Mouse (Mus musculus) limb, embryonic 10.5 days (tissue): ENCODE measurements around the gene Cyb5r2. TPM values are rescaled to one million over a fixed set of nuclear protein-coding genes. Genes with fewer than 3 reads are reported as not detected.
A peak's percentile ranks its signal among the peaks of the same experiment; 100 is the strongest.

Experiments
- DNase-seq: peaks from one replicate; pipeline ENCODE4 v3.0.0-alpha.2; 2017; ENCODE audit warnings: low spot score
- H3K27ac ChIP-seq: fragments of 300-500 bp; sonication (generic); 2 replicates; pipeline ENCODE4 v1.5.1; 2016; ENCODE audit warnings: mild to moderate bottlenecking
- H3K27me3 ChIP-seq: fragments of 300-500 bp; sonication (generic); 2 replicates; pipeline ENCODE4 v1.6.1; 2016; ENCODE audit warnings: low read depth, mild to moderate bottlenecking; ENCODE audit not compliant: poor library complexity, severe bottlenecking
- H3K36me3 ChIP-seq: fragments of 300-500 bp; sonication (generic); 2 replicates; pipeline ENCODE4 v1.6.1; 2016; ENCODE audit warnings: mild to moderate bottlenecking, moderate library complexity
- H3K4me1 ChIP-seq: fragments of 300-500 bp; sonication (generic); 2 replicates; pipeline ENCODE4 v1.6.1; 2016
- H3K4me3 ChIP-seq: fragments of 300-500 bp; sonication (generic); 2 replicates; pipeline ENCODE4 v1.5.1; 2016; ENCODE audit warnings: mild to moderate bottlenecking, moderate library complexity
- H3K9me3 ChIP-seq: fragments of 300-500 bp; sonication (generic); replicated peaks from 2 replicates; pipeline ENCODE4 v1.6.1; 2016; ENCODE audit warnings: mild to moderate bottlenecking
- WGBS: fragments of 180-500 bp; shearing (Covaris S2); methylation state at CpG from one replicate; pipeline ENCODE4 v1.1.7; 2016; 5-methylcytosine and 5-hydroxymethylcytosine counted together
- polyA plus RNA-seq: library from polyadenylated mRNA; unstranded; fragments of >200 nt; fragmentation: Nextera tagmentation; extraction: Ambion mirVana; gene quantifications from 2 replicates; pipeline ENCODE4 v1.2.1, GENCODE M21; 2016

Gene Cyb5r2
- polyA plus RNA-seq, 1 experiment from 2014 or later = 0.30 TPM

GRCm38 (mm10) chr7:107747954-107748353 lies 9.9 kb downstream of the Cyb5r2 start:
- Histone ChIP-seq H3K27me3 (no peaks in the 10 kb centered on the region), H3K27ac (no peak overlapping the region), H3K4me3 (no peak overlapping the region), H3K9me3 (no peaks in the 10 kb centered on the region), H3K4me1 (no peaks in the 10 kb centered on the region), H3K36me3 (peaks cover 45% of the 10 kb centered on the region)
- peak; percentile 83 for DNase-seq
- WGBS = 20% methylated on average over 2 of the region's 2 CpGs

DNA sequence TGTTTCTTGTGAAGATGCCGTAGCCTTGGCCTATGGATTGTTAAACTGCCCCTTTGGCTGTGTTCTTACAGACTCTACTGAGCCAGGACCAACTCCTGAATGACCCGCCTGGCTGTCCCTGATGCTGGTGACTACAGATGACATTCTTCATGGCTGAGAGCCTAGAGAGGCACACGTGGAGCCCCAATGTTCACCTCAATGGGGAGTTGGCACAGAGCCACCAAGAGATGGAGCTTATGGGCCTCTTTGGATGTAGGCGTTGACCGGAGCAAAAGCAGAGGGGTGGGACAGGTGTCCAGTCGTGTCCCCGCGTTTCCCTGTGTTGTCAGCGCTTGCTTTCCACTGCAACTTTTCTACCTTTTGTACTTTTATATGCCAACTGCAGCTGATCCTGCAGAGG lies 10.4 kb downstream of the Cyb5r2 start:
- no peak for DNase-seq
- Histone ChIP-seq H3K4me1 (no peaks in the 10 kb centered on the region), H3K36me3 (peaks cover 48% of the 10 kb centered on the region), H3K27ac (no peak overlapping the region), H3K9me3 (no peaks in the 10 kb centered on the region), H3K4me3 (no peak overlapping the region), H3K27me3 (no peaks in the 10 kb centered on the region)
- 92% methylated on average over 9 of the region's 9 CpGs for WGBS

- DNase-seq = no peak
- 92% methylated on average over 8 of the region's 8 CpGs for WGBS
- Histone ChIP-seq H3K4me1 (no peaks in the 10 kb centered on the region), H3K36me3 (peaks cover 53% of the 10 kb centered on the region), H3K4me3 (no peak overlapping the region), H3K27ac (no peak overlapping the region), H3K9me3 (no peaks in the 10 kb centered on the region), H3K27me3 (no peaks in the 10 kb centered on the region)
Observed at GRCm38 (mm10) chr7:107746036-107746435, 11.8 kb downstream of the Cyb5r2 start.

- no peaks in the 10 kb centered on the region for H3K9me3 ChIP-seq
- no peak overlapping the region for H3K27ac ChIP-seq
Observed at GRCm38 (mm10) chr7:107745111-107745510, 12.7 kb downstream of the Cyb5r2 start.

DNA sequence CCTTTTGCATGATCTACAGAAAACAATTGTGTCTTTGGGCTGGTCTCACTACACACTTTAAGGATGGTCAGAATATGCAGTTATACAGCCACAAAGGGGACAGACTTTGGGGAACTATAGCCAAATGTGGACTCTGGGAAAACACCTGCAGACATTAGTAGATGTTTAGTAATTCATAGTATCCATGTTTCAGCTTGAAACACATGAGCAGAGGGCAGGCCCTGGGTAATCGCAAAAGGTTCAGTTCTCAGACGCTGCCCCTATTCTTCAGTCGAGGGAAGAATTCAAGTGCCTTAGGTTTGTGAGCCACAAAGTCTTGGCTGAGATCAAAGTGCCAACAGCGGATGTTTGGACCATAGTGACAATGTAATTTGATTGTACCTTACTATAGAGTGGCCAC lies 13.4 kb downstream of the Cyb5r2 start:
- peak; percentile 6 for DNase-seq
- Histone ChIP-seq H3K4me1 (no peaks in the 10 kb centered on the region), H3K27me3 (no peaks in the 10 kb centered on the region), H3K36me3 (peaks cover 69% of the 10 kb centered on the region), H3K27ac (no peak overlapping the region), H3K4me3 (no peak overlapping the region), H3K9me3 (no peaks in the 10 kb centered on the region)
- 94% methylated on average over 4 of the region's 4 CpGs for WGBS

More at GRCm38 (mm10) chr7:107745111-107745510, 12.7 kb downstream of the Cyb5r2 start:
- peak; percentile 13 for DNase-seq
- WGBS = 82% methylated on average over 2 of the region's 2 CpGs
- H3K27me3 ChIP-seq = no peaks in the 10 kb centered on the region
- peaks cover 62% of the 10 kb centered on the region for H3K36me3 ChIP-seq
- no peak overlapping the region for H3K4me3 ChIP-seq
- no peaks in the 10 kb centered on the region for H3K4me1 ChIP-seq

DNA sequence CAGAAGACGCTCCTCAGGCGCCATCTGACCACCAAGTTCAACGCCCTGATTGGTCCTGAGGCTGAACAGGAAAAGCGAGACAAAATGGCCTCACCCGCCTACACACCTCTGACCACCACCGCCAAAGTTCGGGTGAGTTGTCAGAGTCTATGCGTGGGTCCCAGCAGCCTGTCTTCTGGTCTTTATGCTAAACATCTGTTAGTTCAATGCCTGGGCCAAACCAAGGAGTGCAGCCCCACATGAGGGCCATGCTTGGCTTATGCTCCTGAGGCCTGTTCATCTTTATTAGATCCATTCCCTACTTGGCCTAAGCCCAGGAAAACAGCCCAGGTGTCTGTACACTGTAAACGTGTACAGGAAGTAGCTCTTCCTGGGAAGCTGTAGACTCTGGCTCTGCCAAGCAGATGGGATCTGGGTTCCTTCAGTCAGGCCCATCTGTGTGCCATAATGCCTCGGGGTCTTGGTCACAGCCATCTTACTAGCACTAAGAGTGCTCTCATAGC lies 14.8 kb downstream of the Cyb5r2 start:
- Histone ChIP-seq H3K4me3 (no peak overlapping the region), H3K27ac (no peak overlapping the region), H3K36me3 (peaks cover 83% of the 10 kb centered on the region), H3K9me3 (no peaks in the 10 kb centered on the region), H3K27me3 (no peaks in the 10 kb centered on the region), H3K4me1 (no peaks in the 10 kb centered on the region)
- 94% methylated on average over 10 of the region's 10 CpGs for WGBS
- no peak for DNase-seq

- no peaks in the 10 kb centered on the region for H3K9me3 ChIP-seq
- WGBS = 45% methylated on average over 2 of the region's 2 CpGs
- H3K27me3 ChIP-seq = no peaks in the 10 kb centered on the region
- no peak overlapping the region for H3K27ac ChIP-seq
- no peak for DNase-seq
- no peak overlapping the region for H3K4me3 ChIP-seq
- H3K4me1 ChIP-seq = no peaks in the 10 kb centered on the region
- peaks cover 54% of the 10 kb centered on the region for H3K36me3 ChIP-seq
Observed at GRCm38 (mm10) chr7:107738726-107739125, 19.1 kb downstream of the Cyb5r2 start.

- Histone ChIP-seq H3K27ac (no peak overlapping the region), H3K4me3 (no peak overlapping the region), H3K9me3 (no peaks in the 10 kb centered on the region), H3K36me3 (peaks cover 64% of the 10 kb centered on the region), H3K27me3 (no peaks in the 10 kb centered on the region), H3K4me1 (no peaks in the 10 kb centered on the region)
- no peak for DNase-seq
- WGBS = 79% methylated on average over 2 of the region's 2 CpGs
Observed at GRCm38 (mm10) chr7:107733162-107733561, 24.7 kb downstream of the Cyb5r2 start.

GRCm38 (mm10) chr7:107730587-107730986 lies 27.2 kb downstream of the Cyb5r2 start:
- Histone ChIP-seq H3K27me3 (no peaks in the 10 kb centered on the region), H3K36me3 (peaks cover 82% of the 10 kb centered on the region), H3K9me3 (no peaks in the 10 kb centered on the region), H3K27ac (no peak overlapping the region), H3K4me1 (no peaks in the 10 kb centered on the region), H3K4me3 (no peak overlapping the region)
- DNase-seq = no peak
- 88% methylated on average over 10 of the region's 10 CpGs for WGBS

DNA sequence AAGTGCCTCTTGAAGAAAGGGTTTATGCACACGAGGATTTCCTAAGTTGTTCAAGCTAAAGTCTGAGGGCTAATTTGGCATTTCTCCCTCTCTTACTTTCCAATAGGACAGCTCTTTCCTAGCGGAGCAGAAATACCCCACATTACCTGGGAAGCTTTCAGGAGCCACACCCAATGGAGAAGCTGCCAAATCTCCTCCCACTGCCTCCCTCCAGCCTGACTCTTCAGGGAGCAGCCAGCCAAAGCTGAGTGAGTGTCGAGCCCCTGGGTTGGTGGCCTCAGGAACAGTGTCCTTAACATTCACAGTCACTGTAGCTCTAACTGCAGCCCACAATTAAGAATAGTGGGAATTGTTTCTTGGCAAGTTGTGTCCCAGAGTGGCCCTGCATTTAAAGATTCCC lies 30.3 kb downstream of the Cyb5r2 start:
- Histone ChIP-seq H3K27ac (no peak overlapping the region), H3K9me3 (no peaks in the 10 kb centered on the region), H3K4me3 (no peak overlapping the region), H3K4me1 (no peaks in the 10 kb centered on the region), H3K27me3 (no peaks in the 10 kb centered on the region), H3K36me3 (peaks cover 99% of the 10 kb centered on the region)
- WGBS = 63% methylated on average over 3 of the region's 3 CpGs
- no peak for DNase-seq

GRCm38 (mm10) chr7:107722536-107722935 lies 35.3 kb downstream of the Cyb5r2 start:
- H3K4me3 ChIP-seq = no peak overlapping the region
- no peaks in the 10 kb centered on the region for H3K27me3 ChIP-seq
- H3K36me3 ChIP-seq = peaks cover 99% of the 10 kb centered on the region
- no peak overlapping the region for H3K27ac ChIP-seq
- no peak for DNase-seq
- 98% methylated on average over 4 of the region's 4 CpGs for WGBS
- no peaks in the 10 kb centered on the region for H3K9me3 ChIP-seq
- H3K4me1 ChIP-seq = no peaks in the 10 kb centered on the region

GRCm38 (mm10) chr7:107720771-107721170 lies 37.1 kb downstream of the Cyb5r2 start:
- Histone ChIP-seq H3K27me3 (no peaks in the 10 kb centered on the region), H3K4me1 (no peaks in the 10 kb centered on the region), H3K27ac (no peak overlapping the region), H3K9me3 (no peaks in the 10 kb centered on the region), H3K36me3 (peaks cover 94% of the 10 kb centered on the region), H3K4me3 (no peak overlapping the region)
- no peak for DNase-seq
- 90% methylated on average over 1 of the region's 1 CpGs for WGBS

- DNase-seq = no peak
- Histone ChIP-seq H3K4me1 (peaks cover 26% of the 10 kb centered on the region), H3K27me3 (no peaks in the 10 kb centered on the region), H3K4me3 (no peak overlapping the region), H3K9me3 (no peaks in the 10 kb centered on the region), H3K36me3 (peaks cover 61% of the 10 kb centered on the region), H3K27ac (no peak overlapping the region)
- WGBS = 85% methylated on average over 5 of the region's 5 CpGs
Observed at GRCm38 (mm10) chr7:107714067-107714466, 43.8 kb downstream of the Cyb5r2 start.

DNA sequence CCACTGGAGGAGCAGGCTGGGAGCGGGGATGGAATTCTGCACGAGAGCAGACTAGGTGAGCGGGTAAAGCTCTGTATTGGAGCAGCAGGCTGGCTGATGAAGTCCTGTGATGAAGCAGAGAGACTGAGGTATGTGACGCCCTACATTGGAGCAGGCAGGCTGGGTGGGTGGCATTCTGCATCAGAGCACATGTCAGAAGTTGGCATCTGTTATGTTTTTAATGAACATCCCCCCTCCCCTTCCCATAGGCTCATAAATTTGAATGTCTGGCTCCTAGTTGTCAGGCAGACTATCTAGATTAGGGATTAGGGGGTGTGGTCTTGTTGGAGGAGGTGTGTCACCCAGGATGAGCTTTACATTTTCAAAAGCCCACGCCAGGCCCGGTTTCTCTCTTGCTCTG lies 45.1 kb downstream of the Cyb5r2 start:
- 68% methylated on average over 6 of the region's 6 CpGs for WGBS
- Histone ChIP-seq H3K27me3 (no peaks in the 10 kb centered on the region), H3K36me3 (peaks cover 48% of the 10 kb centered on the region), H3K4me3 (no peak overlapping the region), H3K27ac (no peak overlapping the region), H3K9me3 (no peaks in the 10 kb centered on the region), H3K4me1 (peaks cover 40% of the 10 kb centered on the region)
- no peak for DNase-seq
